Mouse (Mus musculus) urinary bladder, postnatal 25 days (tissue): ENCODE results near the gene Dscam.

Experiments used
- DNase-seq: peaks from one replicate; pipeline ENCODE4 v3.0.0; 2022; ENCODE audit warnings: low spot score

Gene Dscam

DNA sequence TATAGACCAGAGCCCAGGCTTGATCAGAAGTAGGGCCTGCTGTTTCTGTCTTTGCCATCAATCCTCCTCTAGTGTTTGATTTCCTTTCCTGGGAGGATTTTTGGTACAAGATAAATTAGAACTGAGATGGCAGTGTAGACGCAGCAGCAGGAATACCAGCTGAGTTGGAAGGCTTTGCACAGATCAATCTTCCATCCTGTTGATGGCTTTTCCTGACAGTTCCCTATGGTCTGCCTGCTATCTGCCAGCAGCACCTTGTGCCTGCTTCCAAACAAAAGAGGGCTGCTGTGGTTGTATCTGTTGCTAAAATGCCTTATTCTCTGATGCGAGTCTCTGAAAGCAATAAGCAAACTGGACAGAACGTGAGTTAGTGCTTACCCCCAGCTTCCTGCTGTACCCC lies 402.6 kb downstream of the Dscam start:
- DNase-seq: no peak

DNA sequence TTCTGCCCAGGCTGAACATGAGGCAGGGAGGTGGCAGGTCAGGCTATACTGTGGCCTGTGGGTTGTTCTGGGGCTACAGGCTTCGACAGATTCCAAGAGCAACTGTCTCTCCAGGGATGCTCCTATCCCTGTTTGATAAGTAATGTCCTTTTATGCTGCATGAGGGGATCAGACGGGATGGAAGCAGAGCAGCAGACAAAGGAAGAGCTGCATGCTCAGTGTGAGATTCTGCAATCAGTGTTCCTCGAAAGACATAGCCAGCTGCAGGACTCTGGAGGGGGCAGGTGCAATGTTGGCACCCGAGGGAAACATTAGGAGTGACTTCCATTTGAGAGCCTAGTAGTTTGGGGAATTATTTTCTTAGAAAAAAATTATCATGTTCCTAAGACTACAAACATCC lies 403.0 kb downstream of the Dscam start:
- no peak for DNase-seq

DNA sequence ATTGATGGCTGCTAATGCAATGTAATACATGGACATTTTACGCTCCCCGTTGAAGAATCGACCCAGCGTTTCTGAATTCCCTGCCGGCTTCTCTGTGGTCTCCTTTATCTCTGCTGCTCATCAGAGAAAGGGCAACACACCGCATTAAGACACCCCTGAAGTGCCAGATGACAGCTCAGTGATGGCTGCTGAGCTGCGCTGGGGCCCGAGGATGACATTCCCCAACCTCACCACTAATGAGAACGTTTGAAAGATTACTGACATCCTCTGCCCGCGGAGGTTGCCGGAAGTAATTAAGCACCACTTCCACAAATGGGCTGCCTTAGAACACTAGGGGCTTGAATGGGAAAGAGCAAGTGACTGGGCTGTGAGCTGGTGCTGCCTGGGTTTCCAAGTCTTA lies 409.3 kb downstream of the Dscam start:
- DNase-seq: no peak

DNA sequence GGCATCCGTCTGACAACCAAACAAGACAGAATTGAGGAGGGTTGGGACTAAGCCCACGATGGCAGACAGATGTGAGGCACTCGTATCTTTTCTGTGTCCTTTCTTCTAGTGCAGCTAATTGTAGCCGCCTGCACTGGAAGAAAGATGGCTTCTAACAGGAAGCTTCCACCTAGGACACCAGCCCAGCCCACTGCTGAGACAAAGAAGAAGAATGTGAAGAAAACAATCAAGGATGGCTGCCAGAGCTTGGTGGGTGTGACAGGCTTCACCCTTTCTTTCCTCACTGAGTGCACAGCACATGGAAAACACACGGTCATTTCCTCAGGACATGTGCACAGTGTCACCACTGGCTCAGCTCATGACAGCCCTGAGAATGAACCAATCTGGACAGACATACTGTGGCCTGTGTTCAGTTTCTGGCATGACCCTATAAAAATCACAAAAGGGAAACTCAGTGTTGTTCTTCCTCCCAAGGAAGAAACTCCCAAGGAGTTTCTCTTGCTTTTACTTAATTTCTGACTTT lies 411.4 kb downstream of the Dscam start:
- DNase-seq: no peak

DNA sequence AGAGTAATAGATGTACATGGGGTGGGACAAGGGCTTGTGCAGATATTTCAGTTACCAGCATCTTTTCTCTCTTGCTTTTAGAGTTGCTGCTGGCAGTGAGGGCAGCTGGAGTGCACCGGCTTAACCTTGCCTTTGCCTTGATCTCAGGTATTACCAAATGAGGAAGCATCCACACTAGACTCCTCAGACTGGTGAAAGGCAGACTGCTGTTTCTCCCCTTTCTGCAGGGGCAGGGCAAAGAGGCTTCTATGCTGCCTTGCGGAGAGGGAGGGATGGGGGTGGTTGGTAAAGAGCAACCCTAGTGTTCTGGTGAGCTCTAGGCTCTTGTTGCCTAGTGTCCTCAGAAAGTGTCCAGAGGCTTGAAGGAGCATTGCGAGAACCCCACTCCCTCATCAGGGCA lies 412.2 kb downstream of the Dscam start:
- DNase-seq: no peak

DNA sequence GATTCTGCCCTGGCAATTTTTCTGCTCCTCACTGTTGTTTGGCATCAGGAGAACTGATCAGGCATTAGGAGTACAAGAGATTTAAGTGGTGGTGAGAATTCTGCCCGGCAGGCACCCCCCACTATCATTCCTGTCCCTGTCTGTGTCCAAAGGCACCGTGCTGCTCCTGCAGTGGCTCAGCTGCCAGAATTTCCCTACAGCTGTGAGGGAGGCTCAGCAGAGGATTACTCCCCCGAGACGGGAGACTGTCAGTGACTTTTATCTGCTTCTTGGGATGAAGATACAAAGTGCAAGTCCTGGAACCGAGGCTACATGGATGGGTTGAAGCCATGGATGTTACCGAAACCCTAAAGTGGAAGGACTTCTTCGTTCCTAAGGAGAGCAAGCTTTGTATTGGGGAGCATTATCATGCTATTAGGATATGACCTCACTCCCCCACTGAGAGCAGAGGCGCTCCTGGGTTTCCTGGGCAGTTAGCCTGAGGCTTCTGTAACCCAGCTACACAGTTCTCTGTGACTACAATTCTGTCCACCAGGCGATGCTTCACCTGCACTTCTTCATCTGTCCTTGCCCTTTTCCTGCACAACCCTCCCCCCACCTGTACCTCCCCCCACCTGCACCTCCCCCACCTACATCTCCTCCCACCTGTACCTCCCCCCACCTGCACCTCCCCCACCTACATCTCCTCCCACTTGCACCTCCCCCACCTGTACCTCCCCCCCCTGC lies 412.8 kb downstream of the Dscam start:
- DNase-seq: no peak

DNA sequence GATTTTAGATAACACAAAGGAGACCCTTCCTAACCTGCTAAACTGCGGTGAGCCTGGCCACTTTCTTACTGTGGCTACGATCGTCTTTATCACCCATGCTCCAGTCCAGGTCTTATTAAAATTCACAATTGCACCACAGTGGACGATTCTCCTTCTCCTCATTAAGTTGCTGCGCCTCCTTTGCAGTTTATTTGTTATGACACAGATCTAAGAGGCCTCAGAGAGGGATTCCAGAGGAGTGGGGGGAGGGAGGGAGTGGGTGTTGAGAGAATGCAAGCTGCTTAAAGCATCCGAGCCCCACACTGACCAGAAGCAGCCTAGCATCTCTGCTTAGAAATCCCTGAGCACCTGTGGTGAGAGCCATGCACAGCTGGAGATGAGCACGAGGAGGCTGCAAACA lies 413.6 kb downstream of the Dscam start:
- DNase-seq: no peak

DNA sequence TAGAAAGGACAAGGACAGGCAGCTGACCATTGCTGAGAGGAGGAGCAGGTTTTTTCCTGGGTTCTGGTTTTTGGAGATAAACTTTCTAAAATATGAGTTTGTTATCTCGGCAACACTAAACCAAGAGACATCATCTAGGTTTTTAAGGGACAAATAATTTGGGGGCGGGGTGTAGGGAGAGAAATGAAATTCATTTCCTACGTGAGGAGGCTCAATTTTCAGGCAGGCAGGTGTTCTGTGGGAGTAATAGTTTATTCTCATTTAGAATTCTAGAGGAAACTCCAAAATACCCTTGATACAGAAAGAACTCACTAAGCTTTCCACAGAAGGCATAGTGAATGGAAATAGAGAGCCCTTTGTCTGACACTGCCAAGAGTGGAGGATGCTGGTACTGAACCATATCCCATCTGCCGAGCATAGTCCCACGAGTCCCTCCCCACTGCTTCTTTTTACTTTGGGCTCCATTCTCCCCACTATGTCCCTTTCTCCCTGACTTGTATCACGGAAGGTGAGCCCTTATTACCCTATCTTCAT lies 415.5 kb downstream of the Dscam start:
- no peak for DNase-seq

DNA sequence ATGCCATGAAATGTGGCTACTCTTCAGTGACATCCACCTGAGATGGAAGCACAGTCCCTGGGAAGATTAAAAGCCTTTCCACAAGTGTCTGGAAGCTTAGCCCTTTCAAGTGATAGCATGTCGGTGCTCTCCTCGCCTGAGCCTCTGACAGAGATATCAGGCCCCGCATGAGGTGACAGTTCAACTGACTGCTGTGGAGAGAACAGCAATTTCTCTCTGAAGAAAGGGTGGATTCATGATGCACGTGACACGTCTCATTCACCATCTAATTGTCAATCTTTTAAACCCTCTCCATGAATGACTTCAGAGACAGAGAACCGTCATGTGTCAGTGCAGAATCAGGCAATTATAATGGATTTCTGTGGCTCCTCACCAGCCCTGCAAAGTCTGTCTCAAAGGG lies 416.2 kb downstream of the Dscam start:
- DNase-seq: no peak

DNA sequence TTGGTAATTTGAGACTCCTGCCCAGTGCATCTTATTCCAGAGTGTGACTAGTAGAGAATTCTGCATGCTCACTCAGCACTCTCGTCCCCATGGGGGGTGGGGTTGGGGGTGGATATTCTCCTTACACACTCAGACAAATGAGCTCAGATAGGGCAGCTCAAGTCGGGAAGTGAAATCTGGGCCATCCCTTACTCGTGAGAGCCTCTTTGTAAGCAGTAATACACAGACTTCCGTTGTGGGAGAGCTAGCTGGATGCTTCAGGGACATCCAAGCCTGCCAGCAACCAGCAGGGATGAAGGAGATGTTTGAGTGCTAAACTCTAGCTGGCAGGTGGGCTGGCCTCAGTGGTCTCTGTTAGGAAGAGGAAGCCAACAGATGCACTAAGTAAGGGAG lies 416.8 kb downstream of the Dscam start:
- DNase-seq: no peak

DNA sequence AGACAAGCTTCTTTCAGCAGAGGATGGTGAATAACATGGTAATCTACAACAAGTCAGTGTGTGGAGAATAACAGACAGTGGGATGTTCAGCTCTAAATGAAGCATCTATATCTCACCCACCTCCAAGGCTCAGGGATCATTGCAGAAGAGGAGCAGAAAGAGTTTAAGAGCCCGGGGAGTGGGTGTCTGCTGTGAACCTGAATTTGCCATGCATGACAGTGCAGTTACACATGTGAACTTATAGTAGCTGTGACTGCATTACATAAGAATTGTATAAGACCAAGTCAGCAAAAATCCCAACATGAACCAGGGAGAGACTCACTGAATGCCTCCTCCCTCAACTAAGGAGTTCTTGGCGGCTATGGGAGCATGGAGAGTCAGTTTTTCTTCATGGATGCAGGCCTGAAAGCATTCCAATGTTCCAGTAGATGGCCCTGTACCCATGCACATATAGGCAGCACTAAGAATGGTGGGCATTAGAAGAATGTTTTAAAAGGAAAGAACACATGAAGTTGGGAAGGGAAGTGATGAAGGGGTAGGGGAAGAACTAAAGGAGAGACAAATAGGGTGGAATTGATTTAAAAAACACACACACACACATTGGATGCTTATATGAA lies 417.3 kb downstream of the Dscam start:
- no peak for DNase-seq

DNA sequence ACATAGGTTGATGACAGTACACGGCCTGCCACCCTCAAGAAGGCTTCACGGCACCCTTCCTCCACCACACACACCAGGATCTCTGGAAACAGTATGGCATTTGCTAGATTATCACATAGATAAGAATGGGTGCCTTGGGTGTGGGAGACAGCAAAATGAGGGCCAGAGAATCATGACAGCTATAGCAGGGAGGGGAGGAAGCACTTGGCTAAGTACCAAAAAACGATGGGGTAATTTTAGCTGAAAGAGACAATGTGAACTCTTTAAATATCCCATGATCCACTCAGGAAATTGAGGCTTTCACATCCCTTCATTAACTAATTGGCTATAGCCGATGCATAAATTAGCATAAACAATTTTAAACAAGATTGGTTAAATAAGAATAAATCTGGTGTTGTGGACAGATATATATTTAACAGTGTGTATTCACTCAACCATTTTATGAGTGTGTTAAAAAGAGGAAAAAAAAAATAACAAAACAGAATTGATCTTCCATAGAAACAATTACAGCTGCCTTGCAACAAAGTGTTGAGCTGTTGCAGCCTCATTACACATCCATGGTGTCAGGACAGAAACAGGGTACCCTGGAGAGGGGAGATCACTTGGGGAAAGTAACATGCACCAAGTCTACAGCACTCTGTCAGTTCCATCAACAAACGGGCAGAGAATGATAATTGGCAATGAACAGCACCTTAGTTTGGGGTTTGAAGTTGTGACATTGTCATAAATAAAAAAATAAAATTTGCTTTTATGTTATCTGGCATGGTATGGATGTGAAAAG lies 427.9 kb downstream of the Dscam start:
- no peak for DNase-seq

DNA sequence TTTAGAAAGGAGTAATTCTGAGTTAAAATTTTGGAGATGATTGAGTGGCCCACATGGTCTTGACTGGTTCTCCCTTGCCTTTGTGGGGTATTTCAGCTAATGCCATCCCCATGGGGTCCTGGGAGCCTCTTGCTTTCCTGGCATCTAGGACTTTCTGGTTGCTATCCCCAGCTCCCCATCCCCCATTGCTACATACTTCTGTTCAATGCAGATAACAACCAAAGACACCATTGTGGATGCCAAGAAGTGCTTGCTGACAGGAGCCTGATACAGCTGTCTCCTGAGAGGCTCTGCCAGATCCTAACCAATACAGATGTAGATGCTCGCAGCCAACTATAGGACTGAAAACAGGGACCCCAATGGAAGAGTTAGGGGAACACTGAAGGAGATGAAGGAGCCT lies 429.2 kb downstream of the Dscam start:
- DNase-seq: no peak

DNA sequence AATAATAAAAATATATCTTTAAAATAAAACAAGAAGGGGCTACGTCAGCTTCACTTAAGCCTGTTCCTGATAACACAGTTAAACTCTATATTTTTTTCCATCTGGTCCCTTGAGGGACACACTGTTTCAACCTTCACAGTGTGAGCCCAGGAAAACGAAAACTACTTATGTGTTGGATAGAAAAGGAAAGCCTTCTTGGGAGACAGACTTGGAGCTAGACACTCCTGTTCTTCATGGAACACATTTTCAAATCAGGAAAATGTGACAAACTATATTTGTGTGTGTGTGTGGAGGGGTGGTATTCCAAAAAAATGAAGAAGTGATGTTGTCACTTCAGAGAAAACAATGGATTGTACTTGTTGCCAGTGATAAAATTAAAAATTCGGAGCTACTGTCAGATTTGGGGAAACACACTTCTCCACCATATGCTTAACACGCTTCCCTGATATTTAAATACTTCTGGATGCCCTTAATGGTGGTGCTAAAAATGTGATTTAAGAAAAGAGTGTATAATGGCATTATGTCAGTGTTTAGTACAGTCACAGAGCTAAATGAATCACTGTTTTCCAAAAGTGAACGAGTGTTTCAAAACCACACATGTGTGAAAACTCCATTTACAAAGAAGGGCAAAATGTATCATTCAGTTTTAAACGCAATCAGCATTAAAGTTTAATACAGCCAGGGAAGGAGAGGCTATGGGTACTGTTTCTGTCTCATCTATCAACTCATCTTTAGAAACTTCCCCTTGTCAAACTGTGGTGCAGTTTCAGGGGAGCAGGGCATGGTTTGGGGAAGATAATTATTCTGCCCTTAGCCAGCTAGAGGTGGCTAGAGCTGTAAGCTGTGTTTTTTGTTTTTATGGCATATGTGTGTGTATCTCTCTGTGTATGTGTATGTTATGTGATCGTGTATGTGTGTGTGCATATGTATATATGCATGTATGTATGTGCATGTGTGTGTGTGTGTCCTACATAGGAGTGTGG lies 430.2 kb downstream of the Dscam start:
- no peak for DNase-seq

DNA sequence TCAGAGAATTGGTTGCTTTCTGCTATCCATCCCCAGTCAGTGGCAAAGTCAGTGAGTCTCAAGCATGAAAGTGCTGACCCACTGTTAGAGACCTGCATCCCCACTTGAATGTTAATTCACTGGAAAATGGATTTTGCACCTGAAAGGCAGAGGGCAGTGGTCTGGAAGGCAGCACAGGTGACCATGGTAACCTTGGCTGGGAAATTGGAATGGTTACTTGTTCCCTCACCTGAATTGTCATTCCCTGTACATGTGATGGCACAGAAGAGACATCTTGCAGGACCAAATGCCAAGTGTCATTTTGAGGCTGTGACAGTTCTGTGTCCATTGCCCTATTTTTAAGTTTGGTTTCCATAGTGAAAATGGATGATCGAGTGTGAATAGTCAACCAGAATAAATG lies 434.1 kb downstream of the Dscam start:
- no peak for DNase-seq

DNA sequence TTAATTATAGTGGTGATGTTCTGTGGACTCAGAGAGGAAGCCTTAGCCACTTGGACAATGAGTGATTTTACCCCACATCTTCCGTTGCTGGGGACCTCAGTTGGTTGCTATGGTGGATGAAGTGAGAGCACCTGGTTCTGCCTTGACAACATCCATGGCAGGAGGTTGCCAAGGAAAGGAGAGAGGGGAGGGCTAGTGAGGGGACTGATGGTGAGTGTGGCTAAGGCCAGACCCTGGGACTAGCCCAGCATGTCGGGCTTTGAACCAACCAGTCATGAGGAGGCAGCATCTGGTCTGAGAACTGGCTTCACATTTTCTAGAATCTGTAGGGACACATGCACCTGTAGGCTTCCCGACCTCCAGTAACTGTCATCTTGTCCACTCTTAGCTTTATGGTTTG lies 439.7 kb downstream of the Dscam start:
- no peak for DNase-seq

DNA sequence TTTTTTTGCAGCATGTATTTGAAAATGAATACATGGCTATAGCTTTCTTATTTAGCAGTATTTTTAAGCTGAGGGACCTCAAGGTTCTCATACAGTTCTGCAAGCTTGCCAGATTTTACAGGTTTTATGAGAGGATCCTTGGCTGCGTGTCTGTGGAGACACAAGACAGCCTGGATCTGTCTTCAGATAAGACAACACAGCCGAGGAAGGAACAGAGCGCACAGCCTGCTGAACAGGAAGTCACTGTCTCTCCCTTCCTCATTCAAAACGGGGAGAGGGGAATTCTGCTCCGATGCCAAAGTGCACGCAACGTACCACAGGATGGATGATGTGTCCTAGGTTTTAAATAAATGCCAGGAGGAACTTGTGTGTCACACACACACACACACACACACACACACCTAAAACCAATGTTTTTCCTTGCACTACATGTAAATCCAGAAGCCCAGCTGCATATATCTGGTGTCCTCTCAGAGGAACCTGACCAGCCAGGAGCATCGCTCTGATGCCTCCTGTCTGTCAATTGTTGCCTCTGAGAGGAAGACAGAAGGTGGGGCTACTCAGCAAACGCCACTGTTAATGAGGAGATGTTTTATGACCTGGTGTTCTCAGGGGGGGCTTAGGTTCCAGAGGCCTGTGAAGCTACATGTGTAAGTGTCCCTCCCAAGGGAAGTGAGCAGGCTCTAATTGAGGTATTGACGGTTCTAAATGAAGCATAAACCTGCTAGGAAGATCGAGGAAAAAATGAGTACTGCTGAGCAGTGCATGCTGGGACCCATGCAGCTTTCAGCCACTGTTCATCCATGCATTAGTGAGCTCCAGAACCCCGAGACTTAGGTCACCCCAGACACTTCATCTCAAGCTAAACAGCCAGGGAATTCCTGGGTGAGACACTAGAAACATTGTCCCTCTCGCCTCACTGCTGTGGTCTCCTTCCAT lies 442.4 kb downstream of the Dscam start:
- DNase-seq: no peak

DNA sequence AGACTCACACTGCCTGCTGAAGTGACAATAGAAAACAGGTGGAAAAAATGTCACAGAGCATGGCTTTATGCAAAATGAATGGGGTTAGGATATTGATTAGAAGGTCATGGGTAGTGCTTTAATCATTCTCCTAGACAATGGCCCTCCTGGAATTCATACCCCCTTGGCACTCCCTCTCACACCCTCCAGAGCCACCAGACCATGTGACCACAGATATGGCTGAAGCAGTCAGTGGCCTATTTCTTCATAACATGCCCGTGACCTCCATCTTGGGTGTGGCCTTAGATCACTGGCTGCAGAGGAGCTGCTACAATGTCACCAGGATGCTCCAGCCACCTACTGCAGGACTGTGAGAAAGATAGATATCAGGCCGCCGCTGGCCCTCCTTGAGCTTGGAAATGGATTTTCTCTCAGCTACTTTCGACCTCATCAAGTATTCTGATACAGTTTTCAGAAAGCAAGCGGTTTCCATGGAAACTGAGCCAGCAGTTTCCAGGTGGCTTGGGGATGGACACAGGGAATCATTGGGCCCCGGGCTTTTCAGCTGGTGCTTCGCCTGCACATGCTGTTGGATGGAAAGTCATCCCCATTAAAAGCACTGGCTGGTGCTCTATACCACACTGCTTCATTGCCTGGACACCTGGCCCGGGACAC lies 445.4 kb downstream of the Dscam start:
- DNase-seq: no peak

DNA sequence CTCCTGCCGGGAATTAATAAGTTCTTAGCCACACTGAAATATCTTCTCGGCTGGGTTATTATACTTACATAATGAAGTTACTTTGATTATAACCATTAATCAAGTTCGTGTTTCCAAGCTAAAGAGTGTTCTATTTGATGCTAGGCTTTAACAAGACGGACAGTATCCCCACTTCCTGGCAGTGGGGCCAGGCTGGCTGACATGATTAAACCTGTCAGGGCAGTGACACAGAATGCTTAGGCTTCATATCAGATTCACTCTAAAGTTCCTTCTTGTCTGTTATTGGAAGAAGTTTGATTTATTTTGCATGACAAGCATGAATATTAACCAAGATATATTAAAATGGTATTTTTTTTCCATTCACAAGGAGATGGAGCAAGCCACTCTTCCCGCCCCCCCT lies 446.0 kb downstream of the Dscam start:
- DNase-seq: no peak

DNA sequence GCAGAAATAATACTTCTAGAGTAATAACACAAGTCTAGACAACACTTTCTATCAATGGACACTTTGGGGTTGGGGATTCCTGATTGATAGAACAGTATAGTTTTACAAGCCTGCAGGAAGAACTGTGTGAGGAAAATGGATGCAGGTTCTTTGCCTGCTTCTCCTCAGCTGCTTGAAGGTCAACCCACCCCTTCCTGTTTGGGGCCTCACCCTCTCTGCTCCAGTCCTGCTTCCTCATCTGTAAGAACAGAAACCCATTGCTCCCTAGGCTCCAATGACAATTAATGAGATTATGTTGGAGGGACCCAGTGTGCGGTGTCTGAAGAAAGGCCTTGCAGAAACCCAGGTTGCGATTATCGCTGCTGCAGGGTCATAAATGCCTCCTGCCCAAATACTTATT lies 446.4 kb downstream of the Dscam start:
- no peak for DNase-seq
